Mouse (Mus musculus) E14TG2a.4 (cell line): ENCODE results near the gene Gna11.

Experiments used
- CTCF ChIP-seq: conservative IDR thresholded peaks from 2 replicates; pipeline ENCODE4 v1.5.1; 2014; ENCODE audit warnings: low read length
- NANOG ChIP-seq: IDR thresholded peaks from 2 replicates; pipeline ENCODE4 v1.6.1; 2014; ENCODE audit warnings: borderline replicate concordance, low read length, mixed read lengths
- POU5F1 ChIP-seq: IDR thresholded peaks from 2 replicates; pipeline ENCODE4 v1.6.1; 2014; ENCODE audit warnings: low read length, borderline replicate concordance

DNA sequence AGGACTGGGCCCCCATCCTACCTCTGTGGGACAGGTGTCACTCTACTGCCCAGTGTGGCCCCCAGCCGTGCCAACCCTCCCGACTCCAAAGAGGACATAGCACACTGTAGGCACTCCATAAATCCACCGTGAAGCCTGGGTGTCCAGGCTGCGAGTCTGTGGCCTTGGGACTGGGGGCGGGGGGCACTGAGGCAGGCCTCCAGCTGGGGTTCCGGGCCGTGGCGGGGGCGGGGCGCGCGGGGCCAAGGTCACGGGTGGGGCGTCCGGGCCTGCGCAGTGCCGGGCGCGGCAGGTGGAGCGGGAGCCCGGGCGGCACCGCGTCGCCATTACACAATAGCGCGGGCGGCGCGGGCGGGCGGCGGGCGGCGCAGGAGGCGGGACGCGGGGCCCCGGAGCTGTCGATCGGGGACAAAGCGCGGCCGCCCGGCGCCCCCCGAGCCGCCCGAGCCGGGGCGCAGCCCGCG, 14.2 kb upstream of the Gna11 start, which contains the start of gene Aes:
- TF ChIP-seq CTCF: no peak
- no peak for TF ChIP-seq POU5F1
- TF ChIP-seq NANOG: no peak
